Mouse (Mus musculus): Measurements from ENCODE around the gene Atp6v0e2.

Atp6v0e2 gene

DNA sequence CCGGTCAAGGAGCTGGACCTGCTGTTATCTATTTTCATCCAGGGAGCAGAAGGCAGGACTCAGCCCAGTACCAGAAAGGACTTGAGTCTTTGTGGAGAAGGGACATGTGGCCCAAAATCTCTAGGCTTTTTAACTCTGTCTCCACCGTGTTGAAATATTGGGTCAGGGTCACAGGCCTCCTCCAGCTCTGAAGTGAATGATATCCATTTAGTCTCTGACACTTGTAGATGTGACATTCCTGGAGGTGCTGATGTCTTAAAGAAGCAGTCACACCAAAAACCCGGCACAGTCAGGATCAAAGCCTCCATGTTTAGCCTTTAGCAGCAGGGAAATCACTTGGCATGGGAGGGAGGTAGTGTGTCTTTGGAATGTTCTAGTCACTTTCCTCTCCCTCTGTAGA lies 3.3 kb downstream of the Atp6v0e2 start:
- DNase-seq, result no peak

GRCm38 (mm10) chr6:48541560-48542450 lies 4.4 kb downstream of the Atp6v0e2 start:
- no peak for DNase-seq

GRCm38 (mm10) chr6:48542631-48543030 lies 5.2 kb downstream of the Atp6v0e2 start:
- no peak for DNase-seq

GRCm38 (mm10) chr6:48545251-48545650 lies 7.8 kb downstream of the Atp6v0e2 start:
- no peak for DNase-seq

DNA sequence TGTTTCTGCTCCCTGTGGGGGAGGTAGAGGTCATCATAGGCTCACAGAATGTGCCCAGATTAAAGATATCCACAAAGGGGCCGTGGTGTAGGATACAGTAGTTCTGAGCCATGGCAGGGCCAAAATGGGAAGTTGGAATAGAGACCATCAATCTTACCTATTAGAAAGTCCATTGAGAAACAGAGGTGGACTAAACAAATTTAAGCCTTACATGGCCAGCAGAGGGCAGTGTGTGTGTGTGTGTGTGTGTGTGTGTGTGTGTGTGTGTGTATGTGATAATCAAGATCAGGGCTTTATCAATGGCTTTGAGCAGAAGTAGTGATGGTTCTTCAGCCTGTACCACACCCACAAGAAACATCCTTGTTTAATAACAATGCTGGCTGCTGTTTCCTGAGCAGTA lies 8.9 kb downstream of the Atp6v0e2 start:
- peak; percentile 51 for DNase-seq

- no peak for DNase-seq
Measured at GRCm38 (mm10) chr6:48546858-48547257, 9.4 kb downstream of the Atp6v0e2 start.

DNA sequence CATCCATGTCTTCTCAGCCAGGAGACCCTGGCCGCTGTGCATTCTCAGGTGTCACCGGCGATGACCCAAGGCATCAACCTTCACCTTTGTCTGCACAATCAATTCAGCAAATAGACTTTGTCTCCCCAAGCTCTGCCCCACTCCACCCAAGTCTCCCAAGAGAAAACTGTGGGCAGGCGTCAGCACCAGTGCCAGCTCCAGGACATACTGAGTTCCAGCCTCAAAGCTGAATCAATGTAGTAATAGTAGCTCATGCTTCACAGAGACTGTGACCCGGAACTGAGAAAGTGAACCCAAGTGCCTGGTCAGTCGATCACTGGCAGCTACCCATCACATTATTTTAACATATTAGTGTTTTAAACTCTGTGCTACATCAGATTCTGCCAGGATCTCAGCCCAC lies 10.9 kb downstream of the Atp6v0e2 start:
- no peak for DNase-seq

DNA sequence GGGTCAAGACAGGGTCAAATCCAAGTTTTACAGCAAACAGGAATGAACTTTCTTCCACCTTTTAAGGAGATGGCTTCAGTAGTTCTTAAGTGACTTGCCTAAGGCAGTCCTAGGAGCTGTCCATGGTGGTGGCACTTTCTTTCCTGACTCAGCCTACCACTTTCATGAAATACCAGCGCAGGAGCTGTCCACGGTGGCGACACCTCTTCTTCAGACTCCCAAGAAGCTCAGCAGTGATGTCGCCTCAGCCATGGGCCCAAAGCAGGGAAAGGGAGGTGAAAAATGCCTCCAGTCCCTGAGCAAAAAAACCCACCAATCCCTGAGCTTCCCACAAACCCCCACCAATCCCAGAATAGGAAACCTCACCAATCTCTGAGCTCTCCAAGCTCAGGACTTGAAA lies 15.5 kb downstream of the Atp6v0e2 start:
- peak; percentile 45 for DNase-seq

DNA sequence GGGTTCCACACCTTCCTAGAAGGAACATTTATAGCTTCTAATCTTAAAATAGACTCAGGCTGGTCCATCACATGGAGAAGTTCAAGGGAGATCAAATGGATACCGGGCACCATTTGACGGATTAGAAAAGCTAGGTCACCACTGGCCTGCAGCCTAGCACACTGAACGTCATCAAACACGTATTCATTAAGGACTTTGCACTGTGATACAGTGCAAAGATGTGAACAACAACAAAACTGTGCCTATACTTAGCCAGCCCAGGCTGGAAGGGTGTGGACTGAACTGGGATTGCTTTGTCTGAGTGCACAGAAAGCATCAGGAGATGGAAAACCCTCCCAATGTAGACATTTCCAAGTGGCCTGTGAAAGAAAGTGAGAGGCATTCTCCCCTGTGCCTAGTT lies 16.4 kb downstream of the Atp6v0e2 start:
- DNase-seq, result peak; percentile 66

DNA sequence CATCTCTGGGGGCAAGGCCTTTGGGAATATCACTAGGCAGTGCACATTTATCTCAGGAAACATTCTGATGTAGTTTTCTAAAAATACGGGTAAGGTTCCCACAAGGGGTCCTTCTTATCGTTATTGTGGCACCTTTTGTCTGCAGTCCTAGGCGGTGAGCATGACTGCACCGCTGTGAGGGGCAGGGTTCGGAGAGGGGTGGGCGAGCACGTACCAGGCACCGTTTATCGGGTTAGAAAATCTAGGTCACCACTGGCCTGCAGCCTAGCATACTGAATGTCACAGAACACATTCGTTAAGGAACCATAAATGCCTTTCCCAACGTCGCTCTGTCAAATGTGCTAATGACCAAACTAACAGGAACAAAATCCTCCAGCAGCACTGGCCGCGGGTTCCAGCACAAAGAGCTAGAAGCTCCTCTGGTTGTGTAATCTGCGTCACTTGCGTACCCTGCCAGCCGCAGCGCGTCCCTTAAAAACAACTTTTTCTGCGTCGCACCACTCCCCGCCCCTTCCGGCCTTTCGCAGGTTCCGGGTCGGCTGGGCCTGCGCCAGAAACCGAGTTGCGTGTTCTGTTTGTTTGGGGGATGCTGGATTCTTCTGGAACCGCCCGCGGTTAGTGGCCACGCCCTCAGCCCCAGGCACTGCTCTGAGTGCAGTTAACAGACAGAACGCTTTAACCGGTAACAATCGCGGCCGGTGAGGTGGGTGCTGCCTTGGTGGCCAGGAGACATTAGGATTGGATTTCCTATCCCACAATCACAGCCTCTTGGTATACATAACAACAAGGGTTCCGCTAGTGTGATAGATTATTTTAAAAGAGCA lies 17.1 kb downstream of the Atp6v0e2 start, which contains the start of gene Lrrc61:
Gene Lrrc61, plus strand, starts transcription at position 517 of the 824 bp plus-strand sequence.
- DNase-seq, result peak; percentile 98

DNA sequence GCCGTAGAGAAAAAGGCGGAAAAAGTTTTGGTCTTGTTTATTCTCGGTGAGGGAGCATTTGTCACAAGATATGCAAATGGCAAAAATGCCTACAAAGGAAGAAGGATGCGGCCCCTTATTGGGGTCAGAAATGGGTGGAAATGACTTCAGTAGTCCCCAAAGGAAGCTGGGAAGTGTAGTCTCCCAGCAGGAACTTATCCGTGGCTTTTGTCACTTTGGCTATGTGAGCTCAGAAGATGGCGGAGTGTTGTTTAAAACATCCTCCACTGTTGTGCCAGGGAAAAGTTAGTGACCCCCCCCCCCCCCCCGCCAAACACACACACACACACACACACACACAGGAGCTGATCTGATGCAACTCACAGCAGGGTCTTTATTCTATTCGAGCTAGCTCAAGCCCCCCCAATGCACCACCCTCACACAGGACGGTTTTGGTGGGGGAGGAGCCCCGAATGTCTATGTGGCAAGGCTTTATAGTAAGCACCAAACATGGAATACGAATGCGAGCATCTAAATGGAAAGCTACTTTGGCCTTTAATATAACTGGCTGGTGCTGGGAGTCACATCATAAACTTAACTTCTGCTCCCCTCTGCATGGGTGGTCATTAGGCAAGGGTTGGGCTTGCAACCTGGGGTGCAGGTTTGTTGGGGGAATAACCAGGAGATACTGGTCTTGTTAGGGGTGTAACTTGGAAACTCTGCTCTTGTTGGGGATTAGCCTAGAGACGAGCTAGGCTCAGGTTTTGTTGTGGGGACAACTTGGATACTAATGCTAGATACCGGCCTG lies 17.9 kb downstream of the Atp6v0e2 start:
- DNase-seq, result peak; percentile 89

DNA sequence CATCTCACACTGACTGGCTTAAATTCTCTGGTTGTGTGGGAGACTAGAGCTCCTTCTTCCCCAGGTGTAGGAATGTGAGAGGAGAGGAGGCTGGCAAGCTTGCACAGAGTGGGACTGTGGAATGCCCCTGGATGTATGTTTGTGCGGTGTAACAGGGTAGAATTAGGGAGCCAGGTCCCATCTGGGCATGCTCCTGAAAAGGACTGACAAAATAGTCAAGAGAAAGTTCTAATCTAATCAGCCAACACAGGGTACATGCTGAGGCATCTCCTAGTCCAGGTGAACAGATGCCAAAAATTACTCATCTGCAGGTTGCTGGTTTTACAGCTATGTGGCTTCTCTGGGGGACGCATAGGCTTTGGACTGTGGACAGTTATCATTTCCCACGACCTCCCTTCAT lies 18.5 kb downstream of the Atp6v0e2 start:
- peak; percentile 61 for DNase-seq

- DNase-seq, result no peak
Measured at GRCm38 (mm10) chr6:48565693-48566310, 28.4 kb downstream of the Atp6v0e2 start.

DNA sequence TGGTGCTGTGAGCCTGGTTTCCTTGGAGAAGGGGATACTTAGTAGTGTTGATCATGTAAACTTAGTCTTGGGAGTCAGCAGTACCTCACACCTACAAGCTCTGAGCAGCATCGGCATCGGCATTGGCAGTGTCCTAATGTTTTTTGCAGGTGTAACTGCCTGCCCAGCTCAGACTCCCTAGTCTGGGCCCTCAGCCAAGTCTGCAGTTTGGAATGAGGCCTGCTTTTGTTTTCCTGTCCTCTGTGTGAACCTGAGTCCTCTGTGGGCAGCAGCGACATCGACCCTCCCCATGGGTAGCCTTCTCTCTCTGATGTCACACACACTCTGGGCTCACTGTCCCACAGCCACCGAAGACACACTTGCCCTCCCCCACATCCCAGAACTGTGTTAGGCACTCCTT lies 28.9 kb downstream of the Atp6v0e2 start:
- peak; percentile 66 for DNase-seq

GRCm38 (mm10) chr6:48568036-48568984 lies 30.9 kb downstream of the Atp6v0e2 start:
- DNase-seq, result peak; percentile 71

- DNase-seq, result peak; percentile 45
Measured at GRCm38 (mm10) chr6:48569065-48569807, 31.8 kb downstream of the Atp6v0e2 start.

GRCm38 (mm10) chr6:48572014-48572413 lies 34.6 kb downstream of the Atp6v0e2 start:
- no peak for DNase-seq

DNA sequence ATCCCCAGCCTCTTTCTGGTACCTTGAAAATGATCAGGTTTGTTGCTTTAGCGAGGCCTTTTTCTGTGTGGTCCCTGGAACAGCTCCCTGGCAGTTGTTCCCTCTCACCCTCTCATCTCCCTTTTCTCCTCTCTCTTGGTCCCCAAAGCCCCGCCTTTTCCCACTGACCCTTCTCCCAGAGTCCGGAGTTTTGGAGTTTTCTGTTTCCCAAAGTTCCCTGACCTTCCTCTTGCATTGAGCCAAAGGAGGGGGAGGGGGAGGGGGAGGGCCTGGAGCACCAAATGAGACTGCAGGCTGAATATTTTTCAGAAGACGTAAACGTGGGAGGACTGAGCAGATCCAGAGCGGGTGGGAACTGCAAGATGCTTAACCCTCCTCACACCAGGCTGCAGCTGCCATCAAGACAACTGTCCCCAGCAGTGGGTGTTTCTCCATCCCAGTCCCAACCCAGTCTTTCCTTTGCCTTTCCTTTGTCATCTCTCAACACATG lies 35.2 kb downstream of the Atp6v0e2 start, which contains the start of gene Rarres2:
Gene Rarres2, minus strand, starts transcription at position 218 of the 490 bp plus-strand sequence.
- DNase-seq, result no peak

- no peak for DNase-seq
Measured at GRCm38 (mm10) chr6:48573280-48573679, 35.9 kb downstream of the Atp6v0e2 start.

DNA sequence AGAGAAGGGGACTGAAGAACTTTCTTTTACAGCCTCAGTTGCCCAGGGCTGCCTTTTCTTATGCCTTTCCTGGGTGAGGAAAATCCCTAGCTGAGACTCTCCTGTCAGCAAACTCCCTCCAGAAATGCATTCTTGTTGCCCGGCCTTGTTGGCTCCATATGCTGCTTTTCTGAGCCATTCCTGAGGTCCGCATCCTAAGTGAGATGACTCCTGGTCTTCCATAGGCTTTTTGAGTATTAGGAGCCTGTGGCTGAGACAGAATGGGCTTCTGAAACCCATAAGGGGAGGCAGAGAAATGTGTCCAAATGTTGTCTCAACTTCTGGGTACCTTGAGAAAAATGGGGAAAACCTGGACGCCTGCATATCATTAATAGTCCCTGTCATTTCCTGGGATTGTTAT lies 36.6 kb downstream of the Atp6v0e2 start:
- DNase-seq, result no peak

Measured in cerebellum, adult 9-10 months (tissue).